Mouse (Mus musculus) left cerebral cortex, postnatal 10 days (tissue): ENCODE measurements around the gene Khdc4. TPM values are rescaled to one million over a fixed set of nuclear protein-coding genes. Genes with fewer than 3 reads are reported as not detected.

Experiments used
- DNase-seq, 2 experiments: peaks; one replicate each; pipeline ENCODE4 v3.0.0; 2021 to 2022; ENCODE audit warnings: low spot score in 2 of 2, mixed read lengths in 1 of 2; ENCODE audit errors: extremely low spot score in 1 of 2
- intact Hi-C: fragments of 180-260 bp; cut with DNase I; formaldehyde crosslinking; loops from one replicate; pipeline ENCODE4 v1.15.1; 2025
- total RNA-seq, 2 experiments: library from RNA; stranded (reverse); gene quantifications; 2 replicates each; pipeline ENCODE4 v1.2.3; 2021

Khdc4 gene
- 10 to 100 TPM; 52.0 to 55.7 TPM for total RNA-seq

GRCm38 (mm10) chr3:88684980-88685941 lies at the start of gene Khdc4:
Gene Khdc4 (plus strand): TSS chr3:88685803.
- DNase-seq = peak; percentile 97 to 98
- intact Hi-C loops = loop anchor here (5.0 kb wide), 1 partner anchor 78 kb away; the partner anchor contains the start of gene Arhgef2

GRCm38 (mm10) chr3:88636555-88636986 lies 49.0 kb upstream of the Khdc4 start:
- DNase-seq = no peak
- intact Hi-C loops = no loop called here

GRCm38 (mm10) chr3:88637134-88637533 lies 48.5 kb upstream of the Khdc4 start:
- DNase-seq = no peak
- intact Hi-C loops = no loop called here

- no peak for DNase-seq
- intact Hi-C loops = no loop called here
These were observed 46.4 kb upstream of the Khdc4 start for GRCm38 (mm10) chr3:88639239-88639638.

GRCm38 (mm10) chr3:88640676-88641075 lies 44.9 kb upstream of the Khdc4 start:
- intact Hi-C loops = loop anchor here (5.0 kb wide), 1 partner anchor 33 kb away; the partner anchor contains the start of gene Arhgef2
- peak in 1 of 2 experiments; percentile 69 for DNase-seq

- DNase-seq = no peak
- intact Hi-C loops = loop anchor here (5.0 kb wide), 1 partner anchor 36 kb away; the partner anchor contains the start of gene Arhgef2
These were observed 42.5 kb upstream of the Khdc4 start for GRCm38 (mm10) chr3:88643078-88643477.

GRCm38 (mm10) chr3:88645937-88646336 lies 39.7 kb upstream of the Khdc4 start:
- DNase-seq = peak in 1 of 2 experiments; percentile 21
- intact Hi-C loops = no loop called here

GRCm38 (mm10) chr3:88646426-88646995 lies 39.1 kb upstream of the Khdc4 start:
- DNase-seq = no peak
- intact Hi-C loops = no loop called here

GRCm38 (mm10) chr3:88647076-88647475 lies 38.5 kb upstream of the Khdc4 start:
- DNase-seq = no peak
- intact Hi-C loops = no loop called here

GRCm38 (mm10) chr3:88647779-88648413 lies 37.7 kb upstream of the Khdc4 start:
- intact Hi-C loops = no loop called here
- no peak for DNase-seq

- DNase-seq = no peak
- intact Hi-C loops = no loop called here
These were observed 37.0 kb upstream of the Khdc4 start for GRCm38 (mm10) chr3:88648452-88649168.

GRCm38 (mm10) chr3:88649186-88649585 lies 36.4 kb upstream of the Khdc4 start:
- peak in 1 of 2 experiments; percentile 22 for DNase-seq

GRCm38 (mm10) chr3:88649967-88650366 lies 35.6 kb upstream of the Khdc4 start:
- intact Hi-C loops = no loop called here
- no peak for DNase-seq

More at GRCm38 (mm10) chr3:88649186-88649585, 36.4 kb upstream of the Khdc4 start:
- intact Hi-C loops = no loop called here

GRCm38 (mm10) chr3:88650713-88651504 lies 34.7 kb upstream of the Khdc4 start:
- peak in 1 of 2 experiments; percentile 25 for DNase-seq
- intact Hi-C loops = no loop called here

- no peak for DNase-seq
- intact Hi-C loops = no loop called here
These were observed 33.7 kb upstream of the Khdc4 start for GRCm38 (mm10) chr3:88651669-88652618.

GRCm38 (mm10) chr3:88652846-88653515 lies 32.6 kb upstream of the Khdc4 start, which contains the start of gene Rxfp4:
Gene Rxfp4 (minus strand): TSS chr3:88653142.
- intact Hi-C loops = no loop called here
- peak in 1 of 2 experiments; percentile 22 for DNase-seq
